Mouse (Mus musculus): ENCODE results near the gene Scg3. TPM values are rescaled to one million over a fixed set of nuclear protein-coding genes. Genes with fewer than 3 reads are reported as not detected.

The Scg3 gene
- total and polyA plus RNA-seq, 3 experiments = not detected

DNA sequence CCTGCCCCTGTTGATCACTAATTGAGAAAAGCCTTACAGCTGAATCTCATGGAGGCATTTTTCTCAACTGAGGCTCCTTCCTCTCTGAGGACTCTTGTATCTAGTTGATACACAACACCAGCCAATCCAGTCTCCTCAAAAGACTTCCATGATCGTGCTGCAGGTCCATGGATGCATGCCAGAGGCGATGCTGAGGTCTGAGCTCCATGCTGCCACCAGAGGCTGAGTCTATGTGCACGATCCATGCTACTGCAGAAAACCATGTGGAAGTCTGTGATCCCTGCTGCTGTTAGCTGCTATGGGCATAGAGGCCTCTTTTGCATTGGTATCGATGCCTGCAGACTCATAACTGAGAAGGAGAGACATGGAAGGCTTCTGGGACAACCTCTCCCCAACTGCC is 49.6 kb downstream of the Scg3 start:
- peaks cover 23% of the 10 kb centered on the region for H3K79me2 ChIP-seq (replicated peaks; ENCODE audit: control insufficient read depth, extremely low read depth, insufficient read depth, poor library complexity, severe bottlenecking)
- H3K4me3 ChIP-seq (replicated peaks in 1 of 3; ENCODE audit: low read depth in 2 of 3, low read length in 2 of 3, poor library complexity in 1 of 3) = no peak overlapping the region
- no peak overlapping the region for H3K4me2 ChIP-seq (ENCODE audit: insufficient read depth, low read depth, poor library complexity, severe bottlenecking)
- peaks cover 7 to 34% of the 10 kb centered on the region in 2 experiments for H3K36me3 ChIP-seq (replicated peaks in 1 of 2; ENCODE audit: control insufficient read depth in 1 of 2, insufficient read depth in 1 of 2, low read length in 1 of 2)
- no peaks in the 10 kb centered on the region for H3K9me3 ChIP-seq (replicated peaks; ENCODE audit: low read length)
- DNase-seq (ENCODE audit: extremely low read depth) = no peak
- TF ChIP-seq POLR2A (IDR thresholded peaks at IDR 0.05; ENCODE audit: low read depth, low read length) (no peak), ZNF384 (IDR thresholded peaks at IDR 0.05; ENCODE audit: low read depth, low read length) (no peak), RCOR1 (conservative IDR thresholded peaks at IDR 0.05; ENCODE audit: low read depth, low read length) (no peak), MAFK (IDR thresholded peaks at IDR 0.05; ENCODE audit: insufficient replicate concordance, low read length) (no peak), UBTF (IDR thresholded peaks at IDR 0.05; ENCODE audit: low read depth, low read length) (no peak), BHLHE40 (IDR thresholded peaks at IDR 0.05; ENCODE audit: low read depth, low read length) (no peak), HCFC1 (IDR thresholded peaks at IDR 0.05; ENCODE audit: low read depth, low read length) (no peak)
- in situ Hi-C loops (cut with MboI; ENCODE audit: low pct_ligation_motif_present, low pct_unique_long_range_greater_than_20kb, low sequenced_read_pairs) (no loop called here), dilution Hi-C loops (cut with MboI; ENCODE audit: extremely low pct_ligation_motif_present, extremely low pct_unique_long_range_greater_than_20kb, low sequenced_read_pairs) (no loop called here)
- no peaks in the 10 kb centered on the region for H3K27me3 ChIP-seq (replicated peaks)
- peaks cover 13 to 36% of the 10 kb centered on the region in 2 experiments for H3K4me1 ChIP-seq (ENCODE audit: control insufficient read depth in 1 of 2, insufficient read depth in 2 of 2)
- H3K9ac ChIP-seq (ENCODE audit: insufficient read depth, low read depth) = no peak overlapping the region
- no peak overlapping the region for H3K27ac ChIP-seq (ENCODE audit: insufficient read depth, low read depth)

DNA sequence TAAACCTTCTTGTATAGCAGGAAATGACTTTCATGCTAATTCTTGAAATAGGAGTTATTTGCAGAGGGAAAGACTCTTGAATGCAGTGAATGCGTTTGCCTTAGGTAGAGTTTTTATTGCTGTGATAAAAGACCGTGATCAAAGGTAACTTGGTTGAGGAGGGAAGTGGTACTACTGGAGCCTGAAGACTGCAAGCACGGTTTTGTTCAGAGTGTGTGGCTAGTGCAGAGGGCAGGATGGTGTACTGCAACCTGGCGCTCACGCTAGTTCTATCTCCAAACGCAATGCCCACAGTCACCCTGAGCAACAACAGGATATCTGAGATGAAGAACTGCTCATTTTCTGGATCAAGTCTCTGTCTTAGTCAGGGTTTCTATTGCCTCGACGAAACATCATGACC is 50.3 kb downstream of the Scg3 start:
- dilution Hi-C loops (cut with MboI; ENCODE audit: extremely low pct_ligation_motif_present, extremely low pct_unique_long_range_greater_than_20kb, low sequenced_read_pairs) = no loop called here

DNA sequence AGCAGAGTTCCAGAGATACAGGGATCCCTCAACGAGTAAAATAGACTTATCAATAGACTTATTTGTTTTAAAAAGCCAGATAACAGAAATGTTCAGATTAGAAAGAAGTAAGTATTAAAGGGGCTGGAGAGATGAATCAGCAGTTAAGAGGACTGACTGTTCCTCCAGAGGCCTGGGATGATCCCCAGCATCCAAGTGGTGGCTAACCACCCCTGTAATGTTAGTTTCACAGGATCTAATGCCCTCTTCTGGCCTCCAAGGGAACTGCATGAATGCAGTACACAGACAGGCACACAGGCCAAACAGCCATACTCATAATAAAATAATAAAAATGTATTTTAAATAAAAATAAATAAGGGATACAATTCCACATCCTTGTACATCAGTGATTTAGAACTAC is 51.0 kb downstream of the Scg3 start:
- H3K27me3 ChIP-seq (replicated peaks) = no peaks in the 10 kb centered on the region
- H3K4me1 ChIP-seq (ENCODE audit: control insufficient read depth in 1 of 2, insufficient read depth in 2 of 2) = peaks cover 23 to 43% of the 10 kb centered on the region in 2 experiments
- DNase-seq (ENCODE audit: extremely low read depth) = peak; percentile 54
- in situ Hi-C loops (cut with MboI; ENCODE audit: low pct_ligation_motif_present, low pct_unique_long_range_greater_than_20kb, low sequenced_read_pairs) (no loop called here), dilution Hi-C loops (cut with MboI; ENCODE audit: extremely low pct_ligation_motif_present, extremely low pct_unique_long_range_greater_than_20kb, low sequenced_read_pairs) (no loop called here)
- no peak for TF ChIP-seq HCFC1 (IDR thresholded peaks at IDR 0.05; ENCODE audit: low read depth, low read length)
- TF ChIP-seq CTCF (conservative IDR thresholded peaks at IDR 0.05 in 1 of 2, IDR thresholded peaks at IDR 0.05 in 1 of 2; ENCODE audit: low read depth in 2 of 2, low read length in 2 of 2) = peak; percentile 66 to 75
- peak; percentile 69 for TF ChIP-seq RAD21 (IDR thresholded peaks at IDR 0.05; ENCODE audit: low read depth, low read length)
- TF ChIP-seq UBTF (IDR thresholded peaks at IDR 0.05; ENCODE audit: low read depth, low read length) = no peak
- peak; percentile 70 for TF ChIP-seq SMC3 (IDR thresholded peaks at IDR 0.05; ENCODE audit: low read depth, low read length)
- no peak for TF ChIP-seq TBP (conservative IDR thresholded peaks at IDR 0.05; ENCODE audit: low read depth, low read length)
- no peak overlapping the region for H3K27ac ChIP-seq (ENCODE audit: insufficient read depth, low read depth)
- H3K79me2 ChIP-seq (replicated peaks; ENCODE audit: control insufficient read depth, extremely low read depth, insufficient read depth, poor library complexity, severe bottlenecking) = peaks cover 32% of the 10 kb centered on the region
- no peaks in the 10 kb centered on the region for H3K9me3 ChIP-seq (replicated peaks; ENCODE audit: low read length)
- H3K9ac ChIP-seq (ENCODE audit: insufficient read depth, low read depth) = no peak overlapping the region
- no peak overlapping the region for H3K4me2 ChIP-seq (ENCODE audit: insufficient read depth, low read depth, poor library complexity, severe bottlenecking)
- no peak overlapping the region for H3K4me3 ChIP-seq (replicated peaks in 1 of 3; ENCODE audit: low read depth in 2 of 3, low read length in 2 of 3, poor library complexity in 1 of 3)
- peaks cover 5 to 28% of the 10 kb centered on the region in 2 experiments for H3K36me3 ChIP-seq (replicated peaks in 1 of 2; ENCODE audit: control insufficient read depth in 1 of 2, insufficient read depth in 1 of 2, low read length in 1 of 2)

More for the DNA sequence above, 50.3 kb downstream of the Scg3 start:
- no peaks in the 10 kb centered on the region for H3K9me3 ChIP-seq (replicated peaks; ENCODE audit: low read length)
- H3K36me3 ChIP-seq (replicated peaks in 1 of 2; ENCODE audit: control insufficient read depth in 1 of 2, insufficient read depth in 1 of 2, low read length in 1 of 2) = peaks cover 7 to 34% of the 10 kb centered on the region in 2 experiments
- H3K4me2 ChIP-seq (ENCODE audit: insufficient read depth, low read depth, poor library complexity, severe bottlenecking) = no peak overlapping the region
- in situ Hi-C loops (cut with MboI; ENCODE audit: low pct_ligation_motif_present, low pct_unique_long_range_greater_than_20kb, low sequenced_read_pairs) = no loop called here
- no peak for DNase-seq (ENCODE audit: extremely low read depth)
- H3K4me1 ChIP-seq (ENCODE audit: control insufficient read depth in 1 of 2, insufficient read depth in 2 of 2) = peaks cover 17 to 42% of the 10 kb centered on the region in 2 experiments
- H3K27ac ChIP-seq (ENCODE audit: insufficient read depth, low read depth) = no peak overlapping the region
- no peak overlapping the region for H3K9ac ChIP-seq (ENCODE audit: insufficient read depth, low read depth)
- H3K27me3 ChIP-seq (replicated peaks) = no peaks in the 10 kb centered on the region
- H3K79me2 ChIP-seq (replicated peaks; ENCODE audit: control insufficient read depth, extremely low read depth, insufficient read depth, poor library complexity, severe bottlenecking) = peaks cover 28% of the 10 kb centered on the region
- no peak for TF ChIP-seq MAFK (IDR thresholded peaks at IDR 0.05; ENCODE audit: insufficient replicate concordance, low read length)
- TF ChIP-seq POLR2AphosphoS2 (IDR thresholded peaks at IDR 0.05; ENCODE audit: low read depth, low read length) = no peak
- no peak for TF ChIP-seq MEF2A (IDR thresholded peaks at IDR 0.05; ENCODE audit: borderline replicate concordance, low read depth, low read length)
- no peak for TF ChIP-seq CHD1 (IDR thresholded peaks at IDR 0.05; ENCODE audit: low read depth, low read length)
- no peak for TF ChIP-seq MYC (IDR thresholded peaks at IDR 0.05; ENCODE audit: low read depth, low read length)
- TF ChIP-seq POLR2A (IDR thresholded peaks at IDR 0.05; ENCODE audit: low read depth, low read length) = no peak
- no peak for TF ChIP-seq USF1 (IDR thresholded peaks at IDR 0.05; ENCODE audit: low read depth, low read length)
- no peak for TF ChIP-seq ELF1 (IDR thresholded peaks at IDR 0.05; ENCODE audit: low read depth, low read length)
- TF ChIP-seq CHD2 (IDR thresholded peaks at IDR 0.05; ENCODE audit: low read length) = no peak
- TF ChIP-seq JUN (IDR thresholded peaks at IDR 0.05; ENCODE audit: insufficient read depth, low read depth, low read length) = no peak
- no peak for TF ChIP-seq SMC3 (IDR thresholded peaks at IDR 0.05; ENCODE audit: low read depth, low read length)
- no peak for TF ChIP-seq MAZ (IDR thresholded peaks at IDR 0.05; ENCODE audit: low read depth, low read length)
- no peak for TF ChIP-seq GABPA (IDR thresholded peaks at IDR 0.05; ENCODE audit: insufficient replicate concordance, low read depth, low read length)
- TF ChIP-seq CTCF (conservative IDR thresholded peaks at IDR 0.05 in 1 of 2, IDR thresholded peaks at IDR 0.05 in 1 of 2; ENCODE audit: low read depth in 2 of 2, low read length in 2 of 2) = no peak
- H3K4me3 ChIP-seq (replicated peaks in 1 of 3; ENCODE audit: low read depth in 2 of 3, low read length in 2 of 3, poor library complexity in 1 of 3) = no peak overlapping the region

All from CH12.LX (cell line).